Mouse (Mus musculus) heart, embryonic 10.5 days (tissue): ENCODE measurements around the gene Dennd1b. TPM values are rescaled to one million over a fixed set of nuclear protein-coding genes. Genes with fewer than 3 reads are reported as not detected.

Experiments
- DNase-seq: peaks from one replicate; pipeline ENCODE4 v3.0.0-alpha.2; 2017; ENCODE audit warnings: low spot score
- H3K27ac ChIP-seq: fragments of 300-500 bp; sonication (generic); 2 replicates; pipeline ENCODE4 v1.5.1; 2016; ENCODE audit warnings: mild to moderate bottlenecking
- H3K27me3 ChIP-seq: fragments of 300-500 bp; sonication (generic); 2 replicates; pipeline ENCODE4 v1.6.1; 2016; ENCODE audit warnings: mild to moderate bottlenecking; ENCODE audit not compliant: poor library complexity, insufficient read depth, severe bottlenecking
- H3K36me3 ChIP-seq: fragments of 300-500 bp; sonication (generic); 2 replicates; pipeline ENCODE4 v1.6.1; 2016; ENCODE audit warnings: mild to moderate bottlenecking, moderate library complexity
- H3K4me1 ChIP-seq: fragments of 300-500 bp; sonication (generic); 2 replicates; pipeline ENCODE4 v1.6.1; 2016; ENCODE audit warnings: mild to moderate bottlenecking
- H3K4me3 ChIP-seq: fragments of 300-500 bp; sonication (generic); 2 replicates; pipeline ENCODE4 v1.5.1; 2016; ENCODE audit warnings: mild to moderate bottlenecking, moderate library complexity
- H3K9me3 ChIP-seq: fragments of 300-500 bp; sonication (generic); 2 replicates; pipeline ENCODE4 v1.6.1; 2016; ENCODE audit warnings: mild to moderate bottlenecking, moderate library complexity
- WGBS: fragments of 180-500 bp; shearing (Covaris S2); methylation state at CpG from one replicate; pipeline ENCODE4 v1.1.7; 2016; 5-methylcytosine and 5-hydroxymethylcytosine counted together
- polyA plus RNA-seq: library from polyadenylated mRNA; unstranded; fragments of >200 nt; fragmentation: Nextera tagmentation; extraction: Ambion mirVana; gene quantifications from 2 replicates; pipeline ENCODE4 v1.2.1, GENCODE M21; 2016

The Dennd1b gene
- polyA plus RNA-seq, 1 experiment from 2014 or later = 9.3 TPM

DNA sequence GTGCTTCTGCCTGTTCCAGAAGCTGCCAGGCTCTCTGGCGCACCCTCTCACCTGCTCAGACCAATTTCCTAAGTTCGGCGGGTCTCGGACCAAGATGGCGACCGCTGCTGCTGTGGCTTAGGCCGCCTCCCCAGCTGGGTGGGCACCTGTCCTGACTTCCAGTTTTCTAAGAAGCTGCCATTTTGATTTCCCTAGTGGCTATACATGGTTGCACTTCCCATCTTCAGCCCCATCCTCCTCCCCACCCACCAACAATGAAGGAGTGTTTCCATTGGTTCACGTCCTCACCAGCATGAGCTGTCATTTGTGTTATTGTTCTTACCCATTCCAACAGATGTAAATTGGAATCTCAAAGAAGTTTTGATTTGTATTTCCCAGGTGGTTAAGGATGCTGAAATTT, 159.4 kb downstream of the Dennd1b start:
- 93% methylated on average over 8 of the region's 8 CpGs for WGBS
- H3K36me3 ChIP-seq = peaks cover 3% of the 10 kb centered on the region; the same call in 1 of the 2 replicates
- no peak for DNase-seq
- H3K4me3 ChIP-seq = no peak overlapping the region
- no peaks in the 10 kb centered on the region for H3K4me1 ChIP-seq
- no peak overlapping the region for H3K27ac ChIP-seq
- no peaks in the 10 kb centered on the region for H3K27me3 ChIP-seq
- H3K9me3 ChIP-seq = no peaks in the 10 kb centered on the region

DNA sequence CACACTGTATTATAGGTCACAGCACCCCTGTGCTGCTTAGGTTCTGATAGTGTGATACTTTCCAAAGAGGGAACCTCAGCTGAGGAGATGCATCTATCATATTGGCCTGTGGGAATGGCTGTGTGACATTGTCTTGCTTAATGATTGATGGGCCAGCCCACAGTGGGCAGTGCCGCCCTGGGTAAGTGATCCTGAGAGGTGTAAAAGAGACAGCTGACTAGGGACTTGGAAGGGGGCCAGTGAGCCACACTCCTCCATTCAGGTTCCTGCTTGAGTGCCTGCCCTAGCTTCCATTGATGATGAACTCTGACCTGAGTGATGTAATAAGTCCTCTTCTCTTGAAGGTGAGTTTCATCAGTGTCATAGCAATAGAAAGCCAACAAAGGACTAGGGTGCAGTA, 176.4 kb downstream of the Dennd1b start:
- peaks cover 9% of the 10 kb centered on the region for H3K36me3 ChIP-seq
- H3K27ac ChIP-seq = no peak overlapping the region
- H3K9me3 ChIP-seq = no peaks in the 10 kb centered on the region
- no peaks in the 10 kb centered on the region for H3K27me3 ChIP-seq
- 68% methylated on average over 1 of the region's 1 CpGs for WGBS
- DNase-seq = no peak
- no peaks in the 10 kb centered on the region for H3K4me1 ChIP-seq
- H3K4me3 ChIP-seq = no peak overlapping the region

DNA sequence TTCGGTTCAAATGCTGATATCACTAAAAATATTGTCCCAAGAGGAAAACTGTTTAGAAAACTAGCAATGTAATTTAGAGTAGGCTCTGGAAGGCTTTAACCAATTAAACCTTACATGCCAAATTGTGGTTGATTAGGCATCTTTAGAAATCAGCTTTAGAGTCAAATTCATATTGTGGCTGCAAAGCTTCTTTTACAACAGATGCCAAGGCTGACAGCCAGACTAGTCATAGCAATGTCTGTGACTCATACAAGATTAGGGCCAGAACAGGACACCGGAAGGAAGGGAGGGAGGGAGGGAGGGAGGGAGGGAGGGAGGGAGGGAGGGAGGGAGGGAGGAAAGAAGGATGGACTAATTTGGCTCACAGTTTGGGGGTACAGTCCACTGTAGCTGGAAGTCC, 182.3 kb downstream of the Dennd1b start:
- no peaks in the 10 kb centered on the region for H3K9me3 ChIP-seq
- H3K27me3 ChIP-seq = no peaks in the 10 kb centered on the region
- H3K27ac ChIP-seq = no peak overlapping the region
- 88% methylated on average over 2 of the region's 2 CpGs for WGBS
- H3K4me3 ChIP-seq = no peak overlapping the region
- H3K4me1 ChIP-seq = no peaks in the 10 kb centered on the region
- H3K36me3 ChIP-seq = peaks cover 17% of the 10 kb centered on the region
- DNase-seq = no peak

DNA sequence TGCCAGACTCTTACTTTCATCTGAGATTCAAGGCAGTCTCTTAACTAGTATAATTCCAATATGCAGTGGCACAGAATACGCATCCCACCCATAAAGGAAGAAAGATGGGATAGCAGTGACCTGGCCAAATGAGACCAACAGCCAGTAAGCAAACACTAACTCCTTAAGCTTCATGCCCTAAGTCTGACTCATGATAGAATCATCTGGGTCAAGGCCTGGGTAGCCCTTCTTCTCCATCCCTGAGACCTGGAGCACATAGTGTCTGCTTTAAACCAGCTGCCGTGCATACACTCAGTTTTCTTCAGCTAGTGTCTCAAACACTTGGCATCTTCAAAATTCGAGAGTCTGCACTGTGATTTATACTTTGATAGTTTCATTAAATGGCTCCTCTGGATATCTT, 183.1 kb downstream of the Dennd1b start:
- no peaks in the 10 kb centered on the region for H3K27me3 ChIP-seq
- 89% methylated on average over 3 of the region's 3 CpGs for WGBS
- H3K4me1 ChIP-seq = no peaks in the 10 kb centered on the region
- no peaks in the 10 kb centered on the region for H3K9me3 ChIP-seq
- no peak overlapping the region for H3K27ac ChIP-seq
- no peak overlapping the region for H3K4me3 ChIP-seq
- DNase-seq = no peak
- peaks cover 17% of the 10 kb centered on the region for H3K36me3 ChIP-seq

DNA sequence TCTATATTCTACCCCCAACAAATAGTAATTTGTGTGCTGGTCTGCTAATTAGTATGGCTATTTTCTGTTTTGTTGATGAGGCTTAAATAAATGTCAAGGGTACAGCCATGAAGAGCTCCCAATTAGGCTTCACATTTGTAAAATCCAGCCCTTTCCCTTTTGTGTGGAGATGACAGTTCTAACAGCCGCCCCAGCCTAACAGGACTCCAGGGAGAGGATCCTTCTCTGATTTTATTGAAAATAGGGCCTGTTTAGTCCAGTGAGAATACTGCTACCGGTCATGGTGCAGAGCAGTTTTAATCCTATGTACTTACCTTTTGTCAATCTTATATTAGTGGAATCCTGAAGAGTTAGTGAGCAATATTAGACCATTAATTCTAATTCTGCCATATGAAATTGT, 189.8 kb downstream of the Dennd1b start:
- no peaks in the 10 kb centered on the region for H3K27me3 ChIP-seq
- no peak overlapping the region for H3K27ac ChIP-seq
- H3K9me3 ChIP-seq = no peaks in the 10 kb centered on the region
- no peaks in the 10 kb centered on the region for H3K36me3 ChIP-seq
- no peak for DNase-seq
- no peak overlapping the region for H3K4me3 ChIP-seq
- no peaks in the 10 kb centered on the region for H3K4me1 ChIP-seq
- WGBS = 87% methylated on average over 2 of the region's 2 CpGs

DNA sequence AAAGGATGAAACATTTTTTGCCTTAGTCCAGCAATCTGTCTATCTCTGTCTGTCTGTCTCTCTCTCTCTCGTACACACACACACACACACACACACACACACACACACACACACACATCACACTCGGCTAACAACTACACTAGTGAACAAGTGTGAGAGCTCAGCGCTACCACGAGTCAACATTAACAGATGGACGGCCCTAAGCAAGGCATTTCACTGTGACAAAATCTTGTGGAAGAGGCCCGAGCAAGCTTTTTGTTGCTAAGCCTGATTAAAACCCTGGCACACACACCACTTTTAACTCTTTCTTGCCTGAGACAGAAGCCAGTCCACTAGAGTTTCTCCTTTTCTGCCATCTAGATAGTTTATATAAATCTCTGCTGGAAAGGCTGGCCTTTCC, 190.3 kb downstream of the Dennd1b start:
- no peaks in the 10 kb centered on the region for H3K4me1 ChIP-seq
- 61% methylated on average over 6 of the region's 6 CpGs for WGBS
- no peaks in the 10 kb centered on the region for H3K9me3 ChIP-seq
- no peak for DNase-seq
- H3K27ac ChIP-seq = no peak overlapping the region
- H3K4me3 ChIP-seq = no peak overlapping the region
- no peaks in the 10 kb centered on the region for H3K36me3 ChIP-seq
- no peaks in the 10 kb centered on the region for H3K27me3 ChIP-seq

DNA sequence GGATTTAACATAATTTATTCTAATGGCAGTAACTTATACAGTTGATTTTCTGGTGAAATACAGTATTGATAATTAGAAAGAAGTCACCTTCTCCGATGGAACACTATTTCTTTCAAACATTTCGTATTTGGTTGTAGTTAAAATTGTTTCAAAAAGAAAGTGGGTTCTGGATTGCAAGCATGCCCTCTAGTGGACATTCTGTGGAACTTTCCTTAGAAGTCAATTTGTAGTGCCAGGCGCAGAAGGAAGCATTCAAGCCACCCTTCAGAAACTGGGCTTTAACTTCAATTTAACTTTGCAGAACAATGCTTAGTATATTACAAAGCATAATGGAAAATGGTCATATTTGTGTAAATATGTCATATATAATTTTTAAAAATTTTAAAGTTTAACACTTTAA, 193.2 kb downstream of the Dennd1b start:
- Histone ChIP-seq H3K27ac (no peak overlapping the region), H3K36me3 (0 out of 2 replicates have a peak, but pooled peaks cover 4% of the 10 kb centered on the region), H3K4me3 (no peak overlapping the region), H3K4me1 (no peaks in the 10 kb centered on the region), H3K9me3 (no peaks in the 10 kb centered on the region), H3K27me3 (no peaks in the 10 kb centered on the region)
- no peak for DNase-seq
- WGBS = 21% methylated on average over 3 of the region's 3 CpGs

DNA sequence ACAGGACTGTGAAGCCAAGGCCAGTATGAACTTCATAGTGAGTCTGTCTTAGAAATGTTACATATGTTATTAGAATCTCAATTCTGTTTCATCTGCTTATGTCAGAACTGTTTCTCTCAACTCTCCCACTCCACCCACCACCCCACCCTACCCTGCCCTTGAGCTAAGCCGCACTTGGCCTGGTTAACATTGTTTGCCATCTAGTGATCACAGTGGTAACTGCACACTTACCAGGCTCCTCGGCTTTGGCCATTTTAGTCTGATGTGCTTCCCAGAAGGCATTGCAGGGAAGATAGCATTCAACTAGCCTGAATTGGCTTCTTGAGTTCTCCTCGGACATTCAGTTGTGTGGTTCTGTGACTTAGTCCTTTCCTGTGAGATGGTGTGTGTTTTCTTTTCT, 198.4 kb downstream of the Dennd1b start:
- 0 out of 2 replicates have a peak, but pooled peaks cover 4% of the 10 kb centered on the region for H3K36me3 ChIP-seq
- H3K4me3 ChIP-seq = no peak overlapping the region
- no peak overlapping the region for H3K27ac ChIP-seq
- no peak for DNase-seq
- no peaks in the 10 kb centered on the region for H3K27me3 ChIP-seq
- 46% methylated on average over 3 of the region's 3 CpGs for WGBS
- peaks cover 5% of the 10 kb centered on the region; the same call in 1 of the 2 replicates for H3K4me1 ChIP-seq
- H3K9me3 ChIP-seq = no peaks in the 10 kb centered on the region

DNA sequence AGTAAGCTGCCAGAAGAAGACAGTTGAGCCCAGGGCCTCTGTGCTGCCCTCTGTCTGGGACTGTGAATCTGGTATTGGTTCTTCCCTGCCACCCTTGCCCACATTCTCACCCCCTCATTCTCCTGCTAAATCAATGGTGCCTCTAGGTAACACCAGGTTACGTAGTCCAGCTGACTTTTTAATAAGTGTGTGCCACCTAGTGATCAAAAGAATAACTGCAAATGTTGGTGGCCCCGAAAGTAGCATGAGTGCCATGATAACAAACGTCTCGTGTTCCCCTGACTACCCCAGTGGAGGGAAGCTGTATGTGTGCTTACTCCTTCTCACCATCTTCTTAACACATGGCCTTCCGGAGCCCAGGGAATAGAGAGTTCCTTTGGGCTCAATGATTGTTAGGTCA, 199.6 kb downstream of the Dennd1b start:
- no peak for DNase-seq

DNA sequence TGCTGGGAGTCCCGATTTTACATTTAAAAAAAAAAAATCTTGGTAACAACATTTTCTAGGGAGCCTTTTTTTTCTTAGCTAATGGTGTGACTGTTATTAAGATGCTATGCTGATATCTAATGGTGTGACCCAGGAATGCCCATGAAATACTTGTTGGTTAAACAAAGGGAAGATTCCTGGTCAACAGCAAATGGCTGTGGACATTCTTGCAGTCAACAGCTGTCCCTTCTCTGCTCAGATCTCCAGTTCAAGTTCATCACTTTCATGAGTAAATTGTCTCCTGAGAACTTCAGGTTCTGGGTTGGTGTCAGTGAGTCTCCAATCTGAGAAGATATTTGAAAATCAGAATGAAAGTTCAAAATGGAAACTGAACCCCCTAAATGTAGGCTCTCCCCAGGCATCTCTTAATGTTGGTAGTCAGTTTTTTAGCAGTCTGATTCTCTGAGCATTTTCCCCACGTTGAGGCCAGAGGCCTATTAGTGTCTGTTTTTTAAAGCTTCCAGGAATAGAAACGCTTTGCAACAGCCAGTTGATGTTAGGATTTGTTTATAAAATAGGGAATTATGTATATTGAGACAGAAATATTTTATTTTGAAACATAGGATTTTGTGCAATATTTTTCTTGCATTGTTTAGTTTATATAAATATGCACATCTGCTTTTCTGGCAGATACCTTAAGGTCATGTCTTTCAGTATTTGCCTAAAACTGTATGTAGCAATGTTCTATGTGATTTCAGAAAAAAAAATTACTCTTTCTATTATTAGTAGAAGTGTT, 211.0 kb downstream of the Dennd1b start:
- H3K4me1 ChIP-seq = no peaks in the 10 kb centered on the region
- no peak overlapping the region for H3K27ac ChIP-seq
- WGBS = 74% methylated on average over 3 of the region's 3 CpGs
- no peaks in the 10 kb centered on the region for H3K9me3 ChIP-seq
- peaks cover 10% of the 10 kb centered on the region for H3K36me3 ChIP-seq
- no peak for DNase-seq
- no peak overlapping the region for H3K4me3 ChIP-seq
- no peaks in the 10 kb centered on the region for H3K27me3 ChIP-seq

More for the DNA sequence above, 199.6 kb downstream of the Dennd1b start:
- H3K4me3 ChIP-seq = no peak overlapping the region
- no peaks in the 10 kb centered on the region for H3K27me3 ChIP-seq
- peaks cover 5% of the 10 kb centered on the region; the same call in 1 of the 2 replicates for H3K4me1 ChIP-seq
- no peaks in the 10 kb centered on the region for H3K9me3 ChIP-seq
- 21% methylated on average over 5 of the region's 5 CpGs for WGBS
- no peak overlapping the region for H3K27ac ChIP-seq
- H3K36me3 ChIP-seq = 0 out of 2 replicates have a peak, but pooled peaks cover 4% of the 10 kb centered on the region

DNA sequence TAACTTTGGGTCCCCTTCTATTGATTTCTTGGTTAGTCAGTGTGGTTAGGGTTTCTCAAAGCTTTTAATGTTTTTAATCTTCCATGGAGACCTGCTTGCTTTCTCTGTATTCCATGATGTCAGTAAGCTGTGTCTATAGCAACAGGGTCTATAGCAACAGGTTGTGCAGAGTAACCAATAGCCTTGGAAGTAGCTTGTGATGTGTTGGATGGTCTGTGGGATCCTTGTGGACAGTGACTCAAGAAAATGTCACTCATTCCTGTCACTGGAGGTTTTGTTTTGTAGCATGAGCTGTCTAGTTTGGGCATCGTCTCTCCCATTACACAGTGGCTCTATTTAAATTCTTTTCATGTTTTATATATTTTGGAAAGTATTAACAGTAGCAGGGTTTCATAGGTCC, 216.5 kb downstream of the Dennd1b start:
- no peak for DNase-seq
- H3K27ac ChIP-seq = no peak overlapping the region
- H3K9me3 ChIP-seq = no peaks in the 10 kb centered on the region
- H3K27me3 ChIP-seq = no peaks in the 10 kb centered on the region
- H3K4me3 ChIP-seq = no peak overlapping the region
- WGBS = 80% methylated on average over 1 of the region's 1 CpGs
- H3K36me3 ChIP-seq = no peaks in the 10 kb centered on the region
- H3K4me1 ChIP-seq = no peaks in the 10 kb centered on the region

DNA sequence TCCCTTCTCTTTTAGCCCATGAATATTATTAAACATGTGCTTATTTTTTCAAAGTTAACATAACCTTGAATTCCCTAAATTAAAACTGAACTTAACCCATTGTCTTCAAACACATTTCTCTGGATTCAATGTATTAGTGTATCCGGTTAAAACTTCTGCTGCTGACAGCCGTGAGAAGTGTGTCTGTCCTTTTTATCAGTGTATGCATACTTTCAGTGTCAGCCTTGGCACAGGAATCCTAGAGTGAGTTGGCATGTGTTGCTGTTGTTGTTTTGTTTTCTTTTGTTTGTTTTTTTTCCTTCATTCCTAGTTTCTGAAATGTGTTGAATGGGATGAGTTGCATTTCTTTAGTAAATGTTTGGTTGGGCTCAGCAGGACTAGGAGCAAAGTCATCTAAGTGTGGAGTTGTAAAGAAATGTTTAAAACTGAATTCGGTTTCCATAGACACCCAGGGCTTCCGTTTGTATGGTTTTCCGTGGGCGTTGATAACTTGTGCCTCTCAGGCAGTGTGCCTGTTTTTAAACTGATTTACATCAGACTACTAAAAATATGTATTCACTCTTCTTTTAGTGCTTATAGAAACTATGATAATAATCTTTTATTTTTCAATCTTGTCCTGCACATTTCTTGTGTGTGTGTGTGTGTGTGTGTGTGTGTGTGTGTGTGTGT, 217.4 kb downstream of the Dennd1b start:
- DNase-seq = no peak
- no peaks in the 10 kb centered on the region for H3K4me1 ChIP-seq
- 39% methylated on average over 6 of the region's 6 CpGs for WGBS

DNA sequence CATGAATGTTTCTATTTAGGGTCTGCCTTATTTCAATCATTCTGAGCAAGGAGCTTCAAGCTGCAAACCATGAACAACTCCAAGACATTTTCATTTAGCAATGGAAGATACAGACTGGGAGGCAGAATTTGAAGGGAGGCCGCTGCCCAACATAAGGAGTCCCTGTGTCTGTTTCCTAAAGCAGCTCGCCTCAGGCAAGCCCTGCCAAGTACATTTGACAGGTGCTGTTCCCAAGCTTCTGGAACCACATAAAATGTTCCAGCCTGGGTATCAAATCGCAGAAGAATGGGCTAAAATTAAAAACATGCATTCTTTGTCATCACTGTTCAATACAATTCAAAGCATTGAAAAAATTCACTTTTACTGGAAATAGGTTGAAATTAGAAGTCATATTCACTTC, 229.4 kb downstream of the Dennd1b start:
- no peak for DNase-seq
- WGBS = 71% methylated on average over 3 of the region's 3 CpGs
- H3K27ac ChIP-seq = no peak overlapping the region

More for the DNA sequence above, 217.4 kb downstream of the Dennd1b start:
- Histone ChIP-seq H3K4me3 (no peak overlapping the region), H3K9me3 (no peaks in the 10 kb centered on the region), H3K36me3 (no peaks in the 10 kb centered on the region), H3K27me3 (no peaks in the 10 kb centered on the region), H3K27ac (no peak overlapping the region)

More for the DNA sequence above, 229.4 kb downstream of the Dennd1b start:
- Histone ChIP-seq H3K4me3 (no peak overlapping the region), H3K27me3 (no peaks in the 10 kb centered on the region), H3K9me3 (no peaks in the 10 kb centered on the region), H3K36me3 (no peaks in the 10 kb centered on the region), H3K4me1 (peaks cover 11% of the 10 kb centered on the region)
